Mouse (Mus musculus) neural tube, embryonic 15.5 days (tissue): ENCODE data around the gene Akt2. TPM values are rescaled to one million over a fixed set of nuclear protein-coding genes. Genes with fewer than 3 reads are reported as not detected.
"Not testable (repeated sequence)": the region's sequence is repeated elsewhere in the genome, so short reads cannot be mapped to it uniquely, and the experiment has no call there.

Experiments
- ATAC-seq: fragments of 200-750 bp; cut with Nextera tagmentation; 2 replicates; pipeline ENCODE4 v1.8.0; 2017; ENCODE audit warnings: mild to moderate bottlenecking, moderate TSS enrichment, moderate library complexity; ENCODE audit not compliant: low FRiP score
- H3K27ac ChIP-seq: fragments of 300-500 bp; sonication (generic); replicated peaks from 2 replicates; pipeline ENCODE4 v1.5.1; 2015; ENCODE audit warnings: mild to moderate bottlenecking, inconsistent platforms
- H3K27me3 ChIP-seq: fragments of 300-500 bp; sonication (generic); replicated peaks from 2 replicates; pipeline ENCODE4 v1.6.1; 2015; ENCODE audit warnings: inconsistent platforms
- H3K36me3 ChIP-seq: fragments of 300-500 bp; sonication (generic); 2 replicates; pipeline ENCODE4 v1.6.1; 2015; ENCODE audit warnings: inconsistent platforms
- H3K4me1 ChIP-seq: fragments of 300-500 bp; sonication (generic); 2 replicates; pipeline ENCODE4 v1.6.1; 2015; ENCODE audit warnings: inconsistent platforms
- H3K4me2 ChIP-seq: fragments of 300-500 bp; sonication (generic); 2 replicates; pipeline ENCODE4 v1.6.1; 2015; ENCODE audit warnings: inconsistent platforms, mild to moderate bottlenecking, moderate library complexity
- H3K4me3 ChIP-seq: fragments of 300-500 bp; sonication (generic); replicated peaks from 2 replicates; pipeline ENCODE4 v1.5.1; 2015; ENCODE audit warnings: mild to moderate bottlenecking, inconsistent platforms
- H3K9ac ChIP-seq: fragments of 300-500 bp; sonication (generic); replicated peaks from 2 replicates; pipeline ENCODE4 v1.6.1; 2015; ENCODE audit warnings: mild to moderate bottlenecking, inconsistent platforms
- H3K9me3 ChIP-seq: fragments of 300-500 bp; sonication (generic); replicated peaks from 2 replicates; pipeline ENCODE4 v1.6.1; 2016; ENCODE audit warnings: inconsistent platforms
- WGBS: fragments of 180-500 bp; shearing (Covaris S2); methylation state at CpG from one replicate; pipeline ENCODE4 v1.1.7; 2015; ENCODE audit warnings: mixed read lengths; 5-methylcytosine and 5-hydroxymethylcytosine counted together
- polyA plus RNA-seq: library from polyadenylated mRNA; unstranded; fragments of >200 nt; fragmentation: Nextera tagmentation; extraction: Ambion mirVana; gene quantifications from 2 replicates; pipeline ENCODE4 v1.2.1, GENCODE M21; 2015

Gene Akt2
- polyA plus RNA-seq, 1 experiment from 2014 or later: 52.0 TPM

GRCm38 (mm10) chr7:27627707-27628106 is 36.4 kb downstream of the Akt2 start:
- Histone ChIP-seq H3K4me2 (no peak overlapping the region), H3K36me3 (peaks cover 72% of the 10 kb centered on the region), H3K9ac (no peak overlapping the region), H3K9me3 (no peaks in the 10 kb centered on the region), H3K4me1 (no peaks in the 10 kb centered on the region), H3K27me3 (no peaks in the 10 kb centered on the region), H3K4me3 (no peak overlapping the region), H3K27ac (no peak overlapping the region)
- 83% methylated on average over 7 of the region's 7 CpGs for WGBS
- no peak for ATAC-seq

DNA sequence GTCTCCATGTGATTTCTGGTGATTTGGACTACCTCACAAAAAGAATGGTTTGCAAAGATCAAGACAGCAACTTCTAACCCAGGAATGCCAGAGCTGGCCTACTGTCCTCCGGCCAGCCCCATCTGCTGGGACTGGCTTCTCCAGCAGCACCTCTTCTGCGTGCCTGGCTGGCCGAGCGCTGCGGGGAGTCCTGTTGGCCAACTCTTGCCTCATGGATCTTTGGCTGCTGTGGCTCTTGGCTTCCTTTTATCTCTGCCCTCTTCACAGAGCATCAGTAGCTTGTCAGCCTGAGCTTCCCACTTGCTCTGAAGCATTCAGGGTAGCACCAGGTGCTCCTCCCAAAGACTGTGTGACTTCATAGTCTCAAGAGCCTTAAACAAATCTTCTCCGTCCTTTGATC is 36.8 kb downstream of the Akt2 start:
- WGBS: 95% methylated on average over 6 of the region's 6 CpGs
- Histone ChIP-seq H3K27ac (no peak overlapping the region), H3K27me3 (no peaks in the 10 kb centered on the region), H3K4me1 (no peaks in the 10 kb centered on the region), H3K36me3 (peaks cover 72% of the 10 kb centered on the region), H3K9me3 (no peaks in the 10 kb centered on the region), H3K4me2 (no peak overlapping the region), H3K4me3 (no peak overlapping the region), H3K9ac (no peak overlapping the region)
- no peak for ATAC-seq

DNA sequence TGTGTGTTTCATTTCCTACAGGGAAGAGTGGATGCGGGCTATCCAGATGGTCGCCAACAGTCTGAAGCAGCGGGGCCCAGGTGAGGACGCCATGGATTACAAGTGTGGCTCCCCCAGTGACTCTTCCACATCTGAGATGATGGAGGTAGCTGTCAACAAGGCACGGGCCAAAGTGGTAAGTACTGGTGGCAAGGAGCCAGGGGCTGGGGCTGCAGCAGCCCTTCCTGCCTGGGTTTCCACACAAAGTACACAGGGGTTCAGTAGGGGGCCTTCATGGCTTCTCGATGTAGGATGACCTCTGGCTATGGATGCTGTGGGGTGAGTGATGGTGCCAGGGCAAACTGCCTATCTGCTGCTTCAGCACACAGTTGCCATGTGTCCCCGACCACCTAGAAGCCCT is 37.5 kb downstream of the Akt2 start:
- not testable (repeated sequence) for H3K9ac ChIP-seq, H3K9me3 ChIP-seq, H3K4me3 ChIP-seq, H3K27me3 ChIP-seq, H3K4me2 ChIP-seq, ATAC-seq, H3K4me1 ChIP-seq, H3K27ac ChIP-seq
- H3K36me3 ChIP-seq: peaks cover 74% of the 10 kb centered on the region
- WGBS: 92% methylated on average over 7 of the region's 7 CpGs

- Histone ChIP-seq H3K27me3 (no peaks in the 10 kb centered on the region), H3K4me1 (no peaks in the 10 kb centered on the region), H3K4me2 (no peak overlapping the region), H3K27ac (no peak overlapping the region), H3K9me3 (no peaks in the 10 kb centered on the region), H3K36me3 (peaks cover 80% of the 10 kb centered on the region), H3K9ac (no peak overlapping the region), H3K4me3 (no peak overlapping the region)
- no peak for ATAC-seq
- 96% methylated on average over 4 of the region's 4 CpGs for WGBS
Observed at GRCm38 (mm10) chr7:27631439-27631838, 40.1 kb downstream of the Akt2 start.

DNA sequence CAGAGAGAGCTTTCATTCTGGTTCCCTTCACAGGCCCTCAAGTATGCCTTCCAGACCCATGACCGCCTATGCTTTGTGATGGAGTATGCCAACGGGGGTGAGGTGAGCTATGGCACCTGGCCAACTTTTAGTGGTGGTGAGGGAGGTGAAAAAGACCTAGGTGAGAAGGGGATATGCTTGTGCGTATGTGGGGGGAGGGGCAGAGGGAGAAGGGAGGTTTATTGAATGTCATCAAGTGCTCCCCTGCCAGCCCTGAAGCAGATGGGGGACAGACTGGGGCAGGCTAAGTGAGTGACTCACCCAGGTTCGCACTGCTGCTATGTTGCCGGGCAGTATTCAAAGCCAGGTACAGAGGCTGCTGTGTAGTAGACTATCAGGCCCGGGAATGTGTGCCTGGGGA is 41.8 kb downstream of the Akt2 start:
- Histone ChIP-seq H3K4me3 (no peak overlapping the region), H3K4me2 (no peak overlapping the region), H3K9me3 (no peaks in the 10 kb centered on the region), H3K9ac (no peak overlapping the region), H3K27me3 (no peaks in the 10 kb centered on the region), H3K36me3 (peaks cover 78% of the 10 kb centered on the region), H3K4me1 (no peaks in the 10 kb centered on the region), H3K27ac (no peak overlapping the region)
- WGBS: 90% methylated on average over 6 of the region's 6 CpGs
- no peak for ATAC-seq

DNA sequence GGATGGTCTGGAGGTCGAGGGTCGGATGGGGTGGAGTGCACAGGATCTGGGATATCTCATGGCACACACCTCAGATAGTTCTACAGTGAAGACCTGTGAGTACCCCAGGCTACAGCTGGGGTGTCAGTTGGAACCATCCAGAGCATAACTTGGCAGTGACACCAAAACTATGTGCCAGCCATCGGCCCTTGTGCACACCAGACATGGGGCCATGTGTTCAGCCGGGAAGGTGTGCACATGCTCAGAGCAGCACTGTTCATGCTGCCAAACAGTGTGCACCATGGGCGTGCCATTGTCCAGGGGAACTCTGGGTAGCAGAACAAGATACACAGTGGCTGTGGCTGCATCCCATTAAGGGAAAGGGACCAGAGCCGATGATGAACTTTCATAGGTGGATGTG is 43.3 kb downstream of the Akt2 start:
- H3K9ac ChIP-seq: no peak overlapping the region
- H3K9me3 ChIP-seq: no peaks in the 10 kb centered on the region
- peaks cover 63% of the 10 kb centered on the region for H3K36me3 ChIP-seq
- WGBS: 95% methylated on average over 6 of the region's 6 CpGs
- H3K27me3 ChIP-seq: no peaks in the 10 kb centered on the region
- no peak overlapping the region for H3K4me2 ChIP-seq
- H3K4me1 ChIP-seq: no peaks in the 10 kb centered on the region
- no peak for ATAC-seq
- H3K4me3 ChIP-seq: no peak overlapping the region
- H3K27ac ChIP-seq: no peak overlapping the region

GRCm38 (mm10) chr7:27635094-27635493 is 43.7 kb downstream of the Akt2 start:
- H3K4me1 ChIP-seq, H3K4me3 ChIP-seq, H3K4me2 ChIP-seq, H3K27ac ChIP-seq, H3K9me3 ChIP-seq, ATAC-seq, H3K9ac ChIP-seq, H3K27me3 ChIP-seq: not testable (repeated sequence)
- H3K36me3 ChIP-seq: peaks cover 60% of the 10 kb centered on the region
- 93% methylated on average over 2 of the region's 2 CpGs for WGBS

DNA sequence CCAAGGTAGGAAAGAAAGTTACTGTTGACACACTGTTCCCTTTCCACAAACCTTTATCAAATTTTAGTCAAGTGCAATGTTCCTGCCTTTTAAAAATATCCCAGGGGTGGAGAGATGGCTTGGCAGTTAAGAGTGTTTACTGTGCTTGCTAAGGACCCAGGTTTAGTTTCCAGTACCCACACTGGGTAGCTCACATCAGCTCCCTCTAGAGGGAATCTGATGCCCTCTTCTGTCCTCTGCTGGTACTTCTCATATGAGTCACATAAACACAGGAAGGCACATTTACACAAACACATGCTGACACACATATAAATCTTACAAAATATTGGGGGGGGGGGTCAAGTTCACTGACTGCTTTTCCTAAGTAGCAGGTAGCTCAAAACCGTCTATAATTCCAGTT is 53.1 kb downstream of the Akt2 start:
- 57% methylated on average over 1 of the region's 1 CpGs for WGBS
- no peak for ATAC-seq

DNA sequence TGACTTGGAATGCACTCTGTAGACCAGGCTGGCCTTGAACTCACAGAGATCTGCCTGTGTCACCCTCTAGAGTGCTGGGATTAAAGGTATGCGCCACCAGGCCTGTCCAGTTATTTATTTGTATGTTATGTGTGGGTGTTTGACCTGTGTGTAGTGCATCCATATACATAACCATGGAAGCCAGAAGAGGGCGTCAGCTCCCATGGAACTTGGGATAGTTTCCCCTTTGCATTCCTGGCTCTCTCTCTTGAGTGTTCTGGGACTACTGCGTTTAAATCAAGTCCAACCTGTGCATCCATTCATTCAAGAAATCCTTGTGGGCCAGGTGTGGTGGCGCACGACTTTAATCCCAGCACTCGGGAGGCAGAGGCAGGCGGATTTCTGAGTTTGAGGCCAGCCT is 55.2 kb downstream of the Akt2 start:
- H3K27me3 ChIP-seq: no peaks in the 10 kb centered on the region
- H3K4me1 ChIP-seq: no peaks in the 10 kb centered on the region
- no peaks in the 10 kb centered on the region for H3K9me3 ChIP-seq
- no peak overlapping the region for H3K27ac ChIP-seq
- H3K36me3 ChIP-seq: no peaks in the 10 kb centered on the region
- no peak for ATAC-seq
- 83% methylated on average over 7 of the region's 7 CpGs for WGBS
- H3K9ac ChIP-seq: no peak overlapping the region
- H3K4me2 ChIP-seq: no peak overlapping the region
- H3K4me3 ChIP-seq: no peak overlapping the region

More for the DNA sequence above, 53.1 kb downstream of the Akt2 start:
- Histone ChIP-seq H3K27ac (no peak overlapping the region), H3K36me3 (no peaks in the 10 kb centered on the region), H3K9ac (no peak overlapping the region), H3K9me3 (no peaks in the 10 kb centered on the region), H3K4me2 (no peak overlapping the region), H3K27me3 (no peaks in the 10 kb centered on the region), H3K4me1 (no peaks in the 10 kb centered on the region), H3K4me3 (no peak overlapping the region)

DNA sequence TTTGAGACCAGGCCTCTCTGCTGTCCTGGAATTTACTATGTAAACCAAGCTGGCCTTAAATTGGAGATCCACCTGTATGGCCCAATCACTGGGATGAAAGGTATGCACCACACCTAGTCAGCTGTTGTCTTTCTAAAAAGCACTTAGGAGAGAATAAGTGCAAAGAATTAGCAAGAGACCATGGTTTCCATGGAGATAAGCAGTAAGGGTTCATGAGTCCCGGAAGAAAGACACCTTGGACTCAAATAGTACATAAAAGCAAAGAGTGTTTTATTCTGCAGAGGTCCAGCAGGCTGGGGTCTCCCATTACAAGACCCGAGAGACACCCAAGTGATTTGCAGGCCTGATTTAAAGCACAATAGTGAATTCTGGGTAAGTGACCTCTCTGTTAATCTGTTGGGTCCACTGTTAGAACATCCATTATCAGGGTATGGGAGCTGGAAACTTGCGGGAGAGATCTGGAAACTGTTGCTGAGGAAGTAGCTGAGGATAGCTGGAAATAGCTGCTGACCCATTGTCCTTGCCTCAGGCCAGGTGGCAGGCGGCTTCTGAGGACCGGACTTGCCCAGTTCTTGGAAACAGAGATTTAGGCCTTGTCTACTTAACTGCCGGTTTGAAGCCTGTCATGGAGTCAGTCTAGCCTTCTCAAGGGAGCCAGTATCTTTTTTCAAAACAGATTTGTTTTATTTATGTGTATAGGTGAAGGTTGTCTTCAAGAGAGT is 56.1 kb downstream of the Akt2 start:
- H3K27ac ChIP-seq: no peak overlapping the region
- 0 out of 2 replicates have a peak, but pooled peaks cover under 1% of the 10 kb centered on the region for H3K4me1 ChIP-seq
- H3K36me3 ChIP-seq: no peaks in the 10 kb centered on the region
- no peak overlapping the region for H3K4me3 ChIP-seq
- H3K9ac ChIP-seq: no peak overlapping the region
- no peak overlapping the region for H3K4me2 ChIP-seq
- 0 out of 2 replicates have a peak, but pooled peaks cover 2% of the 10 kb centered on the region for H3K27me3 ChIP-seq
- H3K9me3 ChIP-seq: no peaks in the 10 kb centered on the region
- ATAC-seq: no peak
- WGBS: 77% methylated on average over 6 of the region's 6 CpGs

DNA sequence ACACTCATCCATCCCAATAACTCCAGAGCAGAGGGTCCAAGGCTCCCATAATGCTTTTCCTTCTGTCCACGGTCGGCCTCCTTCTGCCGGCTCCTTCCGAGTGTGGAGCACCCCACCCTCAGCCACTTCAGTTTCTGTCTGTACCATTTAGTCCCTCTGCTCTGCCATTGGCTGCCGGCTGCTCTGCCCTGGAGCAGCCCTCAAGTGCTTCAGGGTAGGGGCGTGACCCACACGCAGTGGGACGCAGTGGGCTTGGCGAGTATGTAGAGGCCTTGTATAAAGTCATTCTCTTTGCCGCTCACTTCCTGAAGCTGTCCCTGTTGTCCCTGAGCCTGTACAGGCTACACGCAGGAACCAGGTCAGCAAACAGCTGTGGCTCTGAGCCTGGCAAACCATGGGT is 58.4 kb downstream of the Akt2 start:
- no peak overlapping the region for H3K4me3 ChIP-seq
- ATAC-seq: no peak
- no peaks in the 10 kb centered on the region for H3K36me3 ChIP-seq
- no peak overlapping the region for H3K27ac ChIP-seq
- H3K9ac ChIP-seq: no peak overlapping the region
- 93% methylated on average over 11 of the region's 11 CpGs for WGBS
- peaks cover 19% of the 10 kb centered on the region for H3K4me1 ChIP-seq
- no peaks in the 10 kb centered on the region for H3K9me3 ChIP-seq
- H3K4me2 ChIP-seq: no peak overlapping the region
- 0 out of 2 replicates have a peak, but pooled peaks cover 2% of the 10 kb centered on the region for H3K27me3 ChIP-seq

DNA sequence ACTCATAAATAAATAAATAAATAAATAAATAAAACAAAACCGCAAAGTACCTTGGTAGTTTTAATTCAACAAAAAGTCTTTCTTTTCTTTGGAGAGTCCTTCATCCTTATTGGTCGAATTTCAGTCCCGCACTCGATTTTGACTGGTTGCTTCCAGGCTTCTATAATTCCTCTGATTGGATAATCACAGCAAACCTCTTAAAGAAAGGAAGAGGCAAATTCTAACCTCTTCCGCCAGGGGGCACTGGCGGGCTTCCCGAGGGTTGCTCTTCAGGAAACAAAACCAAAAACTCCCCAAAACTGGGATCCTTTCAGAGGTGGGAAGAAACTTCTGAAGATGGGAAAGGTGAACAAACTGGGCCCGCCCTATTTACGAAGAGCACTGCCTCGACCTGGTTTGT is 59.6 kb downstream of the Akt2 start:
- H3K4me1 ChIP-seq: peaks cover 31% of the 10 kb centered on the region
- no peak overlapping the region for H3K9ac ChIP-seq
- no peak overlapping the region for H3K4me2 ChIP-seq
- no peak overlapping the region for H3K4me3 ChIP-seq
- H3K27ac ChIP-seq: no peak overlapping the region
- peaks cover 5% of the 10 kb centered on the region for H3K36me3 ChIP-seq
- no peak for ATAC-seq
- no peaks in the 10 kb centered on the region for H3K9me3 ChIP-seq
- WGBS: 6% methylated on average over 10 of the region's 10 CpGs
- H3K27me3 ChIP-seq: 0 out of 2 replicates have a peak, but pooled peaks cover 2% of the 10 kb centered on the region
